Mouse (Mus musculus) gonadal fat pad, adult 2 months (tissue): ENCODE results near the gene Vmn2r53. TPM values are rescaled to one million over a fixed set of nuclear protein-coding genes. Genes with fewer than 3 reads are reported as not detected.
"Not testable (repeated sequence)": the region's sequence is repeated elsewhere in the genome, so short reads cannot be mapped to it uniquely, and the experiment has no call there.

Source experiments
- DNase-seq: peaks from one replicate; pipeline ENCODE4 v3.0.0-alpha.2; 2012; ENCODE audit warnings: low read depth
- polyA plus RNA-seq: library from polyadenylated mRNA; depleted of rRNA; stranded (reverse); fragments of >200 nt; gene quantifications from 2 replicates; pipeline ENCODE4 v1.2.3, GENCODE M21; 2012; rRNA removed

The Vmn2r53 gene
- not detected in 2 replicates for polyA plus RNA-seq

GRCm38 (mm10) chr7:12608688-12609087, at the start of gene Vmn2r53:
TSS of gene Vmn2r53 (minus strand) at chr7:12608788.
- no peak for DNase-seq

DNA sequence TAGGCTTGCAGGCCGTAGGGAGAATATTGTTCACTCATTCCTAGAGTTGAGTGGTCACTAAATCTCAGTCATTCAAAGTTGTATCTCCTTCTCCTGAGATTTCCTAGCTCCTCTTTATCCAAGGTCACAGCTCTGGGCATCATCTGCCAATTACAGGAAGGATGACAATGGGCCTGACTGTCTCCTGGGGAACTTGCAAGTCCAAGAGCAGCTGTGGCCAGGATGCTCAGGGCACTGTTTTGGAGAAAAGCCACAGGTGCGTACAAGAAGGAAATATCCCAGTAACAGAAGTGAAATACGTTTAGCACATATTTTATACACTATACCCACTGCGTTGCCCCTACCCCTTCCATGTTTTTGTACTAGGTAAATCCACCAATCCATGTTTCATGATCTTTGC, 31.6 kb upstream of the Vmn2r53 start, which contains the start of gene Vmn2r54:
Gene Vmn2r54, minus strand, starts transcription at position 101 of the 400 bp plus-strand sequence.
- DNase-seq: not testable (repeated sequence)

Other genes starting within 250 kb of the Vmn2r53 start
- gene Vmn1r84, start 239.5 kb downstream of the Vmn2r53 start, polyA plus RNA-seq: not detected in 2 replicates
- gene Zfp551, start 186.0 kb downstream of the Vmn2r53 start, polyA plus RNA-seq: 1.2 and 1.5 TPM in 2 replicates
- gene Zfp606, start 130.5 kb downstream of the Vmn2r53 start, polyA plus RNA-seq: 3.5 and 3.8 TPM in 2 replicates
- not detected in 2 replicates for gene 2900092C05Rik, start 96.3 kb downstream of the Vmn2r53 start, polyA plus RNA-seq
- not detected in 2 replicates for gene Vmn2r54, start 31.5 kb upstream of the Vmn2r53 start, polyA plus RNA-seq
- gene Vmn2r55, start 76.2 kb upstream of the Vmn2r53 start, polyA plus RNA-seq: not detected in 2 replicates
- gene Vmn2r56, start 126.2 kb upstream of the Vmn2r53 start, polyA plus RNA-seq: not detected in 2 replicates
- 3.1 and 5.1 TPM in 2 replicates for gene Zscan18, start 194.8 kb upstream of the Vmn2r53 start, polyA plus RNA-seq
- gene Zfp329, start 210.1 kb upstream of the Vmn2r53 start, polyA plus RNA-seq: 2.2 and 2.8 TPM in 2 replicates
- gene Zfp110, start 226.0 kb upstream of the Vmn2r53 start, polyA plus RNA-seq: 15.5 and 16.2 TPM in 2 replicates